Mouse (Mus musculus): ENCODE results near the gene Atg9a. TPM values are rescaled to one million over a fixed set of nuclear protein-coding genes. Genes with fewer than 3 reads are reported as not detected.
A peak's percentile ranks its signal among the peaks of the same experiment; 100 is the strongest.

Atg9a gene
- total RNA-seq, 2 experiments from 2014 or later, result 47.0 to 51.4 TPM

GRCm38 (mm10) chr1:75179334-75180104, 12.5 kb downstream of the Atg9a start:
- peak in 1 of 2 experiments; percentile 52 for DNase-seq (ENCODE audit: low spot score in 2 of 2)

DNA sequence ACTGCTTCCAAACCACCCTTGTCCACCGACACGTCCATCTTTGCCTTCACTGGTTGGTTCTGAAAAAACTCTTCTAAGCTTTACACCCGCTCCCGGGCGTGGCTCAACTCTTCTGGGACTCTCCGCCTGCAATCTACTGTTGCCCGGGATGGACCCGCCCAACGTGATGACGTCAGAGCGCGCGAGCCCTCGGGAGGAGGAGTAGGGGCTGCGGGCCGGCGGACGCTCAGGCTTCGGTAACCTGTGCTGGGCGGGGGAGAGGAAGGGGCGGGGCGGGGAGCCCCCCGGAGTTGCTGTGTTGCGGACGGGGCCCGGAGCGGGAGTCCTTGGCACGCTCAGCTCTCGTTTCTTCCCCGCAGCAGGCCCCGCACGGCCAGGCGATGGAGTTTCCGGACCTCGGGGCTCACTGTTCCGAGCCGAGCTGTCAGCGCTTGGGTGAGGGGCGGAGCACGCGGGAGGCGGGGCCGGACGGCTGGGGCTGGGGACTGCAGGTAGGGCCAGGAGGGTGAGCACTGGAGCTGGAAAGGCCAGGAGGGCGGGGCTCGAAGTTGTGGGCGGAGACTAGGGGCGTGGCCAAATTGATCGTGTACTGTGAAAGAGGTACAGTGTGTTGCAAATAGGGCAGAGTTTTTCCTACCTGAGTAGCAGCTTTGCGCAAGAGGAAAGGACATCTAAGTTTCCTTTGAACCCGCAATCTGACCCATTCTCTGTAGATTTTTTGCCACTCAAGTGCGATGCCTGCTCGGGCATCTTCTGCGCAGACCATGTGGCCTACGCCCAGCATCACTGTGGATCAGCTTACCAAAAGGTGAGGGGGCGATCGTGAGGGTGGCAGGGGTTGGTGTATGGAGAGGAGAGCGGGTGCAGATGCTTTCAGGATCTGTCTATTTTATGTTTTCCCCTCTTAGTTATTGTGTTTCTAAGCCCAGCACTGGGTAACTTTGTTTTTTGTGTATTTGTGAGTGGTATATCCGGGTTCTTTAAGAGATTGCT, 23.2 kb downstream of the Atg9a start, which contains the start of gene Zfand2b:
Gene Zfand2b, plus strand, starts transcription at position 175 of the 993 bp plus-strand sequence.
- DNase-seq (ENCODE audit: low spot score in 2 of 2), result peak; percentile 88 to 96

- no peak for DNase-seq (ENCODE audit: low spot score in 2 of 2)
Measured at GRCm38 (mm10) chr1:75168093-75168471, 23.9 kb downstream of the Atg9a start.

DNA sequence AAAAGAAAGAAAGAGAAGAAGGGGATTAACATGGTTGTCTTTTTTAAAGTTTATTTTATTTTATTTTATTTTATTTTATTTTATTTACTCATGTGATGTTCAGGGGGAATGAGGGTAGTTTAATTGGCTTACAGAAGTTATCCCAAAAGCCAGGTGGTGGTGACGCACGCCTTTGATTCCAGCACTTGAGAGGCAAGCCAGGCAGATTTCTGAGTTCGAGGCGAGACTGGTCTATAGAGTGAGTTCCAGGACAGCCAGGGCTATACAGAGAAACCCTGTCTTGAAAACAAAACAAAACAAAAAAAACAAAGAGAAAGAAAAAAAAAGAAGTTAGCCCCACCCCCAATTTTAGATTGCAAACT, 31.8 kb downstream of the Atg9a start:
- DNase-seq (ENCODE audit: low spot score in 2 of 2), result no peak

DNA sequence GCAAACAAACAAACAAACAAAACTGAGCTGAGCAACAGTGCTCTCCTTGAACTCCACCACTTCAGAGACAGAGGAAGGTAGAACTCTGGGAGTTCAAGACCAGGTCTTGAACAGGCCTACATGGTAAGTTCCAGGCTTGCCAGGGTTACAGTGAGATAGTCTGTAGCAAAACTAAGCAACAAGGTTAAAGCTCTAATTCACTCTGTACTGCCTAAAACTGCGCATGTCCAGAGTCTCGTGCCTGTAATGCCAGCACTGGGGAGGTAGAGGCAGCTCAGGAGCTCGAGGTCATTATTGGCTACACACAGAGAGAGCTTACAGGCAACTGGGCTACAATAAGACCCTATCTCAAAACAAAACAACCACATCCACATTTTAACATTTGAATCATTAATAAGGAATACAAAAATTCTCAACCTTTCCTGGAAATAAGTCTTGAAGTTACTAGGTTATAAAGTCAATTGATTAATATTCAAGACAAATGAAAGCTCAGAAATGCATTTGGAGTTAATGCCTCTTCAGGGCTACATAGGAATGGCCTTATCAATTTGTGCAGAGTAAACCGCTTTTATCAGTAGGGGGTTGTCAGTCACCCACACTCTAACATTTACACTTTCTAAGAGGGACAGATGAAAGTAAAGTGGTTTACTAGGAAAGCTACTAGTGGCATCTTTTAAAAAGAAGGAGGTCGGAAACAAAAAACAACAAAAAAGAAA, 32.3 kb downstream of the Atg9a start:
- no peak for DNase-seq (ENCODE audit: low spot score in 2 of 2)

DNA sequence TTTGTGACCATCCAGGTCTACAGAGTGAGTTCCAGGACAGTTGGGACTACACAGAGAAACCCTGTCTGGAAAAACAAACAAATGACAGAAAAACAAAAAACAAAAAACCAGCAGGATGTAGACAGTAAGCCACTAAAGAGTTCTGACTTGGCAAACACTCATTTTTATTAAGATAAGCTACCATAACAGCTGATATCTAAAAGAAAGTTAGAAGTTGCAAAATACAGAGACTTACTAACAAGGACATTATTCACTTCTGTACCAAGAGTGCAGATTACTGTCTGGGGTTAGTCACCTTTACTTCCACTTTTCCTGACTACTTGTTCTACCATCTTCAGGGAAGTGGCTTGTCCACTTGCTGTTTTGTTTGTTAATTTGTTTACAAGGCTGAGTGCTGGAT, 33.0 kb downstream of the Atg9a start:
- no peak for DNase-seq (ENCODE audit: low spot score in 2 of 2)

GRCm38 (mm10) chr1:75155837-75156236, 36.2 kb downstream of the Atg9a start:
- DNase-seq (ENCODE audit: low spot score in 2 of 2), result no peak

DNA sequence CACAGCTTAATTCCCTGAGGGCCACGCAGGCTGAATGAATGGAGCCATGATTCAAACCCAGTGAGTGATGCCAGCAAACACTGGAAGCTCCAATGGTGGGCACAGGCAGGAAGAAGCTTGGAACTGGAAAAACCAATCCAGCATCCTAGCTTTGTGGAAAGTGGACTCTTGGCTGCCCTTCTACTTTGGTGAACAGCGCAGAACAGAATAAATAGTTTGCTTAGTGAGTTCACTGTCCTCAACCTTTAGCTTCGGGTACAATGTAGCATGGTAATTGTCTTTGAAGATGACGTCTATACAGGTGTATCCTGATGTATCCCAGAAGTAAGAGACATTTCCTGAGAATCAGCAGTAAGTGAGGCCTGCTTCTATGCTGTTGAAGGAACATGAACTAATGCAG, 43.3 kb downstream of the Atg9a start:
- DNase-seq (ENCODE audit: low spot score in 2 of 2), result no peak

DNA sequence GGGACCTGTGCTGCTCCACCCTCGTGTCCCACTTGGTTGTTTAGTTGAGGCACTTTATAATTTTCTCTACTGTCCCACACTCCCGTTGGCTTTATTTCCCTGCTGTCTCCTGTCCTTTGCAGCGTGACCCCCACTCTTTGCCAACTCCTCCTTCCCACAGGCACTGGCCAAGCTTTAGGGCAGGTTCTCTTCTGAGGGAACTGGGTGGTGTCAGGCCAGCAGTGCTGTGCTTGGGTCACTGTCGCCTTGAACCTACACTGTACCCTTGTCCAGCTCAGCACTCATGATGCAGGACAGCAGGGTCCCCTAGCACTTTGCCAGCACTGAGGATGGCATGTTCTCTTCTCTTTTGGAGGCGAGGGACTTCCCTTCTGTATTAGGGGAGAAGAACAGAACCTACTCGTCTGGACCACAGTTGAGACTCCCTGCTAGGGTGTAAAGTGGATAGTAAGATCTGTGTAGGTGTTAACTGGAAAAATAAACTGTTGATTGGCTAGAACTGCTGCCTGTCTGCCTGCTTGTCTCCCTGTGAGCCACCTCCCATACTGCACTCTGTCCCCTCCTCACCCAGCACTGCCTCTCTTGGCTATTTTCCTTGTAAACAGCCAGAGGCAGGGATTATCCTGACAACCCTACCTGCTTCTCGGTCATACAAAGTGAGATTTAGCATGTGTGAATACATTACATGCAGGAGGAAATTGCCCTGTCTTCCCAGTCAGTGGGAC, 44.4 kb downstream of the Atg9a start:
- DNase-seq (ENCODE audit: low spot score in 2 of 2), result no peak

- DNase-seq (ENCODE audit: low spot score in 2 of 2), result no peak
Measured at GRCm38 (mm10) chr1:75145589-75145988, 46.4 kb downstream of the Atg9a start.

GRCm38 (mm10) chr1:75142301-75143261, 49.4 kb downstream of the Atg9a start, which contains the start of the genes Cnppd1 and Retreg2:
Cnppd1 (minus strand) TSS chr1:75142711.
Retreg2 (plus strand) TSS chr1:75142778.
- peak; percentile 93 to 97 for DNase-seq (ENCODE audit: low spot score in 2 of 2)

DNA sequence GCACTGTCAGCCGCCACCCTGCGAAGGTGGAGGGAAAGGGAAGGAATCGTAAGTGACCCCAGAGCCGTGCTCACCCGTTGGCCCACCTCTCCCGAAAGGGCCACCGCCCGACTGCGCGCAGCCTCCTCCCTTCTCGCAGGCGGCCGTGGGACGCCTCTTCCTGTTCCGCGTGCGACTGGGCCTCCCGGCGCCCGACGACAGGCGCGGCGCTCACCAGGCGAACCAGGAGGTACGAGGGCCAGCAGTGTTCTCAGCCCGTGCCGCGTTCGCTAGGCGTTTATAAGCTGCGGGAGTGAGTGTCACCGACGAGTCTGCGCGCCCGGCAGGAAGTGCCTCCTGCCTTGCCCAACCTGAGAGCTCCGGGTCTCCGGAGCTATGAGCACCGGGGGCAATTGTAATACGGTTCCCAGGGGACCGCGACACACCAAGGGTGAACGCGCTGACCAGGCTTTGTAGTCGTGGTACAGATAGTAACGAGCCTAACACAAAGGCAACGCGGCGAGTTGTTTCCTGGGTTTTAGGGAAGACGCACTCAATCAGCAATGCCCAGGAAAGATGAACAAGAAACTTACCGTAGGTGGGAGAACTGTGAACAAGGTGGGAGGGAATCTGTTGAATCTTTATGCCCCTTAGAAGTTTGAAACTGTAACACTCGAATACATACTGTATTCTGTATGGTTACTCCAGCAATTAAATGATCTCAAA, 50.4 kb downstream of the Atg9a start:
- peak; percentile 38 to 67 for DNase-seq (ENCODE audit: low spot score in 2 of 2)

- no peak for DNase-seq (ENCODE audit: low spot score in 2 of 2)
Measured at GRCm38 (mm10) chr1:75140601-75141190, 51.3 kb downstream of the Atg9a start.

DNA sequence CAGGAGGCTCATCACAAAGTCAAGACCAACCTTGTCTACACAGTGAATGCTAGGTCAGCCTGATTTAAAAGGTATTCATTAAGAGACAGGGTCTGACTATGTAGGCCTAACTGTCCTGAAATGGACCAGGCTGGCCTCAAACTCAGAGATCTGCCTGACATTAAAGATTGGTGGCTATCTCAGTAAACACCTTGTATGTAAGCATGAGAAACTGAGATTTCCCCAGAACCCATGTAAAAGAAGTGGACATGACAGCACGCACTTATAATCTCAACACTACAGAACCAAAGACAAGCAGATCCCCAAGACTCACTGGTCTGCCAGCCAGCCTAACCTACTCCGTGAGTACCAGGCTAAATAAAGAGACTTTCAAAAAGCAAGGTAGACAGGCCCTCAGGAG, 53.5 kb downstream of the Atg9a start:
- no peak for DNase-seq (ENCODE audit: low spot score in 2 of 2)

DNA sequence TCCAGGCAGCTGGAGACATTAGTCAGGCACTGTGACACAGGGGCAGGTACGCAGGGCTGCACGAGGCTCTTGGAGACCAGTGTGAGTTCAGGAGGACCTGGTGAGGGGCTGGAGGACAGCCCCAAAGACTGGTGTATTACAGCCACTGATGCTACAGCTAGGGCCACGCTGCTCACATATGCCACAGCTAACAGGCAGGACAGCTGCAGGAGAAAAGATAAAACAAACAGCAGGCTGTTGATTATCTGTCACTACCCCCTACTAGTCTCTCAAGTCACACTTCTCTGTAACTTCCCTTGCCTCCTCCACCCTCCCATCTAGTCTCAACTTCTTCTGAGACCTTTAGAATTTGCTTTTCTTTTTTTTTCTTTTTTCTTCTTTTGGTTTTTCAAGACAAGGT, 55.3 kb downstream of the Atg9a start:
- no peak for DNase-seq (ENCODE audit: low spot score in 2 of 2)

DNA sequence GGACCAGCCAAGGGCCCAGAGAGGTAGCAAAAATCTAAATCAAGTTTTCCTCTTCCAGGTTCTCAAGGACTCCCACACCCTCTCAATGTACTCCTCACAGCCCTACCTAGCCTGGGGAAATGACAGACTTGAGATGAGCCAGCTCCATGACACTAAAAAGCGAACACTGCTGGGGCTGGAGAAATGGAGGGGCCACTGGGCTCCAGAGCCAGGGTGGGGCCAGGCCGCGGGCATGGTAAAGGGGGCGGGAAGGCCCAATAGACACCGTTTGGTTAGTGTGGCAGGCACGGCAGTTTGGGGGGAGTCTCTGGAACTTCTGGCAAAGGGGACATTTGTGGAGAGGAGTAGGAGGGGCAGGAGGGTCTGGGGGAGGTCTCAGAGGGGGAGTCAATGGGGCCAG, 55.7 kb downstream of the Atg9a start:
- no peak for DNase-seq (ENCODE audit: low spot score in 2 of 2)

DNA sequence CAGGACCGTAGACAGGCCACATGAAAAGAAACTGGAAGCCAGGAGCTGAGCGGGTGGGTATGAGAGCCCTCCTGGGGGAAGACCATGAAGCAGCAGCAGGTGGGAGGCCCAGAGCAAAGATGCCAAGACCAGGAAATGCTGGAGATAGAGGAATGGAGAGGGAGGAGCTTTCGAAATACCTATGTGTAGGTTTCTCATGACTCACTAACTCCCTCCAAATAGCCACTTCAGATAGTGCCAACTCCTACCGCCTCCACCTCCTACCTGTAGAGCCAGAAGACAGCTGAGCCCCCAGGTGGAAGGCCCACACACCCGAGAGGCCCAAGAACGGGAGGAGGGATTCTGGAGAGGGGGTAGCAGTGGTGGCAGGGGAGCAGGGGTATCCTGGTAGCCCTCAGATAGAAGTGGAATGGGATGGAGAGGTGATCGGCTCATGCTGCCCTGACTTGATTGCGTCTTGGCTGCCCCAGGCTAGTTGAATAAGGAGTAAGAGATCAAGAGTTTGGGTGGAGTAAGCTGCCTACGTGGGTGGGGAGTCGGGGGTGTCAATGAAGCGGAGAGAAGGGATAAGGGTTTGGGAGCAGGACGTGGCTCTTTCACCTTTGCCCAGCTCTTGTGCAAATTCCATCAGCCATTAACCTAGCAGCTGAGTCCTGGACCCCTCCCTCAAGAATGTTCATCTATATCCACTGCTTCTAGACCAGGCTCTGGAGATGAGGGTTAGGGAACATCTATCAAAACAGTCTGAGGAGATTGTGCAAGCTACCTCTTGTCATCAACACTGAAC, 58.4 kb downstream of the Atg9a start, which contains the start of gene Slc23a3:
Gene Slc23a3, minus strand, starts transcription at position 470 of the 787 bp plus-strand sequence.
- no peak for DNase-seq (ENCODE audit: low spot score in 2 of 2)
